Mouse (Mus musculus) intestine, embryonic 15.5 days (tissue): Measurements from ENCODE around the gene B3gntl1. TPM values are rescaled to one million over a fixed set of nuclear protein-coding genes. Genes with fewer than 3 reads are reported as not detected.
"Not testable (repeated sequence)": the region's sequence is repeated elsewhere in the genome, so short reads cannot be mapped to it uniquely, and the experiment has no call there.

Experiments used
- ATAC-seq: fragments of 200-750 bp; cut with Nextera tagmentation; 2 replicates; pipeline ENCODE4 v1.8.0; 2017; ENCODE audit warnings: moderate TSS enrichment, moderate library complexity
- H3K27ac ChIP-seq: fragments of 300-500 bp; sonication (generic); 2 replicates; pipeline ENCODE4 v1.5.1; 2015; ENCODE audit warnings: mild to moderate bottlenecking, inconsistent platforms
- H3K27me3 ChIP-seq: fragments of 300-500 bp; sonication (generic); replicated peaks from 2 replicates; pipeline ENCODE4 v1.6.1; 2015; ENCODE audit warnings: inconsistent platforms
- H3K36me3 ChIP-seq: fragments of 300-500 bp; sonication (generic); 2 replicates; pipeline ENCODE4 v1.6.1; 2015; ENCODE audit warnings: inconsistent platforms
- H3K4me1 ChIP-seq: fragments of 300-500 bp; sonication (generic); replicated peaks from 2 replicates; pipeline ENCODE4 v1.6.1; 2015; ENCODE audit warnings: inconsistent platforms
- H3K4me2 ChIP-seq: fragments of 300-500 bp; sonication (generic); replicated peaks from 2 replicates; pipeline ENCODE4 v1.6.1; 2015; ENCODE audit warnings: mild to moderate bottlenecking, inconsistent platforms
- H3K4me3 ChIP-seq: fragments of 300-500 bp; sonication (generic); replicated peaks from 2 replicates; pipeline ENCODE4 v1.5.1; 2015; ENCODE audit warnings: inconsistent platforms
- H3K9ac ChIP-seq: fragments of 300-500 bp; sonication (generic); 2 replicates; pipeline ENCODE4 v1.6.1; 2015; ENCODE audit warnings: inconsistent platforms
- H3K9me3 ChIP-seq: fragments of 300-500 bp; sonication (generic); 2 replicates; pipeline ENCODE4 v1.6.1; 2016; ENCODE audit warnings: inconsistent platforms
- WGBS: fragments of 180-500 bp; shearing (Covaris S2); methylation state at CpG from one replicate; pipeline ENCODE4 v1.1.7; 2015; 5-methylcytosine and 5-hydroxymethylcytosine counted together
- polyA plus RNA-seq: library from polyadenylated mRNA; unstranded; fragments of >200 nt; fragmentation: Nextera tagmentation; extraction: Ambion mirVana; gene quantifications from 2 replicates; pipeline ENCODE4 v1.2.1, GENCODE M21; 2015

Gene B3gntl1
- polyA plus RNA-seq, 1 experiment from 2014 or later: 7.3 TPM

- no peak overlapping the region for H3K27ac ChIP-seq
- H3K9ac ChIP-seq: no peak overlapping the region
- no peaks in the 10 kb centered on the region for H3K27me3 ChIP-seq
- no peaks in the 10 kb centered on the region for H3K4me1 ChIP-seq
- no peaks in the 10 kb centered on the region; the same call in 1 of the 2 replicates for H3K9me3 ChIP-seq
- no peak overlapping the region for H3K4me3 ChIP-seq
- ATAC-seq: no peak
- no peak overlapping the region for H3K4me2 ChIP-seq
- no peaks in the 10 kb centered on the region for H3K36me3 ChIP-seq
- 67% methylated on average over 5 of the region's 5 CpGs for WGBS
Observed at GRCm38 (mm10) chr11:121680750-121681149, 7.8 kb upstream of the B3gntl1 start.

GRCm38 (mm10) chr11:121679581-121679980, 6.6 kb upstream of the B3gntl1 start:
- ATAC-seq: peak; percentile 80
- 67% methylated on average over 2 of the region's 2 CpGs for WGBS
- Histone ChIP-seq H3K27me3 (no peaks in the 10 kb centered on the region), H3K9ac (no peak overlapping the region), H3K27ac (no peak overlapping the region), H3K9me3 (no peaks in the 10 kb centered on the region; the same call in 1 of the 2 replicates), H3K4me2 (no peak overlapping the region), H3K36me3 (no peaks in the 10 kb centered on the region), H3K4me1 (no peaks in the 10 kb centered on the region), H3K4me3 (no peak overlapping the region)

GRCm38 (mm10) chr11:121676836-121677235, 3.9 kb upstream of the B3gntl1 start:
- 91% methylated on average over 2 of the region's 2 CpGs for WGBS
- Histone ChIP-seq H3K27me3 (no peaks in the 10 kb centered on the region), H3K4me2 (no peak overlapping the region), H3K9me3 (no peaks in the 10 kb centered on the region; the same call in 1 of the 2 replicates), H3K27ac (no peak overlapping the region), H3K4me1 (no peaks in the 10 kb centered on the region), H3K4me3 (no peak overlapping the region), H3K9ac (no peak overlapping the region), H3K36me3 (no peaks in the 10 kb centered on the region)
- ATAC-seq: no peak

GRCm38 (mm10) chr11:121673629-121674028, 676 bp upstream of the B3gntl1 start:
- Histone ChIP-seq H3K4me3 (peak overlapping the region; percentile 73), H3K27ac (peak overlapping the region; percentile 68), H3K4me2 (peak overlapping the region; percentile 70), H3K36me3 (no peaks in the 10 kb centered on the region), H3K4me1 (no peaks in the 10 kb centered on the region), H3K9ac (peak overlapping the region; percentile 14), H3K9me3 (no peaks in the 10 kb centered on the region), H3K27me3 (no peaks in the 10 kb centered on the region)
- 68% methylated on average over 7 of the region's 7 CpGs for whole genome bisulfite sequencing
- peak; percentile 11 for ATAC-seq

- H3K4me3 ChIP-seq: peak overlapping the region; percentile 73
- under 1% methylated on average over 22 of the region's 22 CpGs for WGBS
- no peaks in the 10 kb centered on the region for H3K27me3 ChIP-seq
- peaks cover 2% of the 10 kb centered on the region; the same call in 1 of the 2 replicates for H3K36me3 ChIP-seq
- peak overlapping the region; percentile 97 for H3K27ac ChIP-seq
- H3K9me3 ChIP-seq: no peaks in the 10 kb centered on the region
- peak overlapping the region; percentile 77 for H3K9ac ChIP-seq
- peak; percentile 64 for ATAC-seq
- H3K4me1 ChIP-seq: no peaks in the 10 kb centered on the region
- H3K4me2 ChIP-seq: peak overlapping the region; percentile 70
Observed at GRCm38 (mm10) chr11:121672312-121672989, 502 bp downstream of the B3gntl1 start.

GRCm38 (mm10) chr11:121670926-121671325, 2.0 kb downstream of the B3gntl1 start:
- H3K27me3 ChIP-seq: no peaks in the 10 kb centered on the region
- no peak for ATAC-seq
- 85% methylated on average over 5 of the region's 5 CpGs for WGBS

GRCm38 (mm10) chr11:121668776-121669175, 4.2 kb downstream of the B3gntl1 start:
- 94% methylated on average over 5 of the region's 5 CpGs for WGBS
- ATAC-seq: no peak

More at GRCm38 (mm10) chr11:121670926-121671325, 2.0 kb downstream of the B3gntl1 start:
- no peak overlapping the region for H3K27ac ChIP-seq
- H3K36me3 ChIP-seq: peaks cover 3% of the 10 kb centered on the region; the same call in 1 of the 2 replicates
- no peak overlapping the region for H3K4me2 ChIP-seq
- H3K9ac ChIP-seq: no peak overlapping the region
- H3K4me3 ChIP-seq: no peak overlapping the region
- H3K4me1 ChIP-seq: no peaks in the 10 kb centered on the region
- H3K9me3 ChIP-seq: no peaks in the 10 kb centered on the region

GRCm38 (mm10) chr11:121667541-121667940, 5.4 kb downstream of the B3gntl1 start:
- no peak overlapping the region for H3K27ac ChIP-seq
- ATAC-seq: no peak
- no peak overlapping the region for H3K4me3 ChIP-seq
- no peak overlapping the region for H3K4me2 ChIP-seq
- H3K4me1 ChIP-seq: no peaks in the 10 kb centered on the region
- no peak overlapping the region for H3K9ac ChIP-seq
- H3K36me3 ChIP-seq: peaks cover 3% of the 10 kb centered on the region; the same call in 1 of the 2 replicates
- H3K9me3 ChIP-seq: no peaks in the 10 kb centered on the region
- H3K27me3 ChIP-seq: no peaks in the 10 kb centered on the region
- WGBS: 95% methylated on average over 4 of the region's 4 CpGs

More at GRCm38 (mm10) chr11:121668776-121669175, 4.2 kb downstream of the B3gntl1 start:
- Histone ChIP-seq H3K27me3 (no peaks in the 10 kb centered on the region), H3K9me3 (no peaks in the 10 kb centered on the region), H3K4me3 (no peak overlapping the region), H3K9ac (no peak overlapping the region), H3K36me3 (peaks cover 3% of the 10 kb centered on the region; the same call in 1 of the 2 replicates), H3K27ac (no peak overlapping the region), H3K4me1 (no peaks in the 10 kb centered on the region), H3K4me2 (no peak overlapping the region)

GRCm38 (mm10) chr11:121661116-121661515, 11.8 kb downstream of the B3gntl1 start:
- ATAC-seq: no peak
- Histone ChIP-seq H3K27me3 (no peaks in the 10 kb centered on the region), H3K27ac (no peak overlapping the region), H3K9ac (no peak overlapping the region), H3K4me2 (no peak overlapping the region), H3K4me3 (no peak overlapping the region), H3K4me1 (no peaks in the 10 kb centered on the region), H3K36me3 (no peaks in the 10 kb centered on the region), H3K9me3 (no peaks in the 10 kb centered on the region)
- WGBS: 87% methylated on average over 2 of the region's 2 CpGs

- H3K4me3 ChIP-seq, H3K4me2 ChIP-seq, ATAC-seq, H3K9ac ChIP-seq, H3K36me3 ChIP-seq, H3K9me3 ChIP-seq, H3K4me1 ChIP-seq, H3K27ac ChIP-seq, H3K27me3 ChIP-seq: not testable (repeated sequence)
- 100% methylated on average over 2 of the region's 2 CpGs for WGBS
Observed at GRCm38 (mm10) chr11:121660604-121661003, 12.3 kb downstream of the B3gntl1 start.

GRCm38 (mm10) chr11:121658151-121658550, 14.8 kb downstream of the B3gntl1 start:
- Histone ChIP-seq H3K4me3 (no peak overlapping the region), H3K27ac (no peak overlapping the region), H3K4me1 (no peaks in the 10 kb centered on the region), H3K27me3 (no peaks in the 10 kb centered on the region), H3K9ac (no peak overlapping the region), H3K4me2 (no peak overlapping the region), H3K9me3 (no peaks in the 10 kb centered on the region), H3K36me3 (no peaks in the 10 kb centered on the region)
- WGBS: 47% methylated on average over 1 of the region's 1 CpGs
- ATAC-seq: no peak

GRCm38 (mm10) chr11:121655807-121656511, 17.0 kb downstream of the B3gntl1 start:
- Histone ChIP-seq H3K36me3 (no peaks in the 10 kb centered on the region), H3K27me3 (no peaks in the 10 kb centered on the region), H3K4me3 (no peak overlapping the region), H3K9ac (no peak overlapping the region), H3K4me1 (no peaks in the 10 kb centered on the region), H3K27ac (no peak overlapping the region), H3K9me3 (no peaks in the 10 kb centered on the region), H3K4me2 (no peak overlapping the region)
- no peak for ATAC-seq
- WGBS: 87% methylated on average over 6 of the region's 6 CpGs
